Mouse (Mus musculus) right cerebral cortex, postnatal 4 days (tissue): ENCODE data around the gene Treml2.
"Not testable (repeated sequence)": the region's sequence is repeated elsewhere in the genome, so short reads cannot be mapped to it uniquely, and the experiment has no call there.

Experiments
- DNase-seq: peaks from one replicate; pipeline ENCODE4 v3.0.0-alpha.2; 2022

Treml2 gene

GRCm38 (mm10) chr17:48350681-48351193, 51.4 kb downstream of the Treml2 start:
- DNase-seq = no peak

GRCm38 (mm10) chr17:48352976-48353375, 53.7 kb downstream of the Treml2 start:
- DNase-seq = not testable (repeated sequence)

GRCm38 (mm10) chr17:48355822-48356221, 56.5 kb downstream of the Treml2 start:
- no peak for DNase-seq

- DNase-seq = no peak
Observed at GRCm38 (mm10) chr17:48357892-48358291, 58.6 kb downstream of the Treml2 start.

GRCm38 (mm10) chr17:48359616-48360015, 60.3 kb downstream of the Treml2 start, which contains the start of gene Treml1:
TSS of gene Treml1 (plus strand) at chr17:48359916.
- no peak for DNase-seq

- DNase-seq = no peak
Observed at GRCm38 (mm10) chr17:48360462-48360861, 61.2 kb downstream of the Treml2 start.
